Mouse (Mus musculus) hindbrain, embryonic 11.5 days (tissue): ENCODE measurements around the gene Mtor. TPM values are rescaled to one million over a fixed set of nuclear protein-coding genes. Genes with fewer than 3 reads are reported as not detected.

ENCODE experiments used
- ATAC-seq: fragments of 200-750 bp; cut with Nextera tagmentation; 2 replicates; pipeline ENCODE4 v1.8.0; 2017; ENCODE audit warnings: mild to moderate bottlenecking, moderate TSS enrichment, moderate library complexity; ENCODE audit not compliant: low FRiP score
- DNase-seq: peaks from one replicate; pipeline ENCODE4 v3.0.0-alpha.2; 2015; ENCODE audit warnings: low spot score
- H3K27ac ChIP-seq: fragments of 300-500 bp; sonication (generic); 2 replicates; pipeline ENCODE4 v1.5.1; 2014; ENCODE audit warnings: mild to moderate bottlenecking, low read depth, low read length
- H3K27me3 ChIP-seq: fragments of 300-500 bp; sonication (generic); 2 replicates; pipeline ENCODE4 v1.6.1; 2014; ENCODE audit warnings: mild to moderate bottlenecking, low read length, moderate library complexity, mixed read lengths; ENCODE audit not compliant: control insufficient read depth, insufficient read depth
- H3K36me3 ChIP-seq: fragments of 300-500 bp; sonication (generic); 2 replicates; pipeline ENCODE4 v1.6.1; 2014; ENCODE audit warnings: mild to moderate bottlenecking, low read length, moderate library complexity, mixed read lengths; ENCODE audit not compliant: control insufficient read depth, insufficient read depth
- H3K4me1 ChIP-seq: fragments of 300-500 bp; sonication (generic); replicated peaks from 2 replicates; pipeline ENCODE4 v1.6.1; 2014; ENCODE audit warnings: low read length, mixed read lengths; ENCODE audit not compliant: control insufficient read depth, insufficient read depth
- H3K4me2 ChIP-seq: fragments of 300-500 bp; sonication (generic); replicated peaks from 2 replicates; pipeline ENCODE4 v1.6.1; 2014; ENCODE audit warnings: mild to moderate bottlenecking, low read depth, low read length
- H3K4me3 ChIP-seq: fragments of 300-500 bp; sonication (generic); 2 replicates; pipeline ENCODE4 v1.5.1; 2014; ENCODE audit warnings: low read depth, low read length
- H3K9ac ChIP-seq: fragments of 300-500 bp; sonication (generic); 2 replicates; pipeline ENCODE4 v1.6.1; 2014; ENCODE audit warnings: low read depth, low read length
- H3K9me3 ChIP-seq: fragments of 300-500 bp; sonication (generic); 2 replicates; pipeline ENCODE4 v1.6.1; 2016; ENCODE audit warnings: low read length; ENCODE audit not compliant: control insufficient read depth
- WGBS: fragments of 180-500 bp; shearing (Covaris S2); extraction: QIAGEN DNeasy Blood & Tissue Kit; methylation state at CpG from one replicate; pipeline ENCODE4 v1.1.7; 2014; 5-methylcytosine and 5-hydroxymethylcytosine counted together
- polyA plus RNA-seq: library from polyadenylated mRNA; unstranded; fragments of >200 nt; fragmentation: Nextera tagmentation; extraction: Ambion mirVana; gene quantifications from 2 replicates; pipeline ENCODE4 v1.2.1, GENCODE M21; 2014

The Mtor gene
- polyA plus RNA-seq, 1 experiment from 2014 or later = 33.0 TPM

GRCm38 (mm10) chr4:148604541-148605165 lies 156.2 kb downstream of the Mtor start:
- H3K36me3 ChIP-seq = no peaks in the 10 kb centered on the region
- H3K4me3 ChIP-seq = no peak overlapping the region
- H3K9me3 ChIP-seq = no peaks in the 10 kb centered on the region
- WGBS = 88% methylated on average over 3 of the region's 3 CpGs
- no peak overlapping the region for H3K27ac ChIP-seq
- no peaks in the 10 kb centered on the region for H3K4me1 ChIP-seq
- H3K4me2 ChIP-seq = no peak overlapping the region
- DNase-seq (peak; percentile 77), ATAC-seq (peak; percentile 13; the same call in 1 of the 2 replicates)
- H3K9ac ChIP-seq = no peak overlapping the region
- H3K27me3 ChIP-seq = no peaks in the 10 kb centered on the region

Other genes starting within 250 kb of the Mtor start
- gene Disp3, start 160.6 kb upstream of the Mtor start, polyA plus RNA-seq = 6.4 and 7.0 TPM in 2 replicates
- 14.4 and 14.6 TPM in 2 replicates for gene Ubiad1, start 3.8 kb upstream of the Mtor start, polyA plus RNA-seq
- 0.28 and 0.33 TPM in 2 replicates for gene Angptl7, start 51.8 kb downstream of the Mtor start, polyA plus RNA-seq
- 93.9 and 106 TPM in 2 replicates for gene Exosc10, start 109.8 kb downstream of the Mtor start, polyA plus RNA-seq
- 156 and 160 TPM in 2 replicates for gene Srm, start 142.9 kb downstream of the Mtor start, polyA plus RNA-seq
- 0.15 and 0.25 TPM in 2 replicates for gene Masp2, start 153.9 kb downstream of the Mtor start, polyA plus RNA-seq
- 199 and 210 TPM in 2 replicates for gene Tardbp, start 178.4 kb downstream of the Mtor start, polyA plus RNA-seq
- gene Gm572, start 194.7 kb downstream of the Mtor start, polyA plus RNA-seq = not detected in 2 replicates